Mouse (Mus musculus) lung, embryonic 15.5 days (tissue): Measurements from ENCODE around the gene 1600014C10Rik. TPM values are rescaled to one million over a fixed set of nuclear protein-coding genes. Genes with fewer than 3 reads are reported as not detected.
A peak's percentile ranks its signal among the peaks of the same experiment; 100 is the strongest.

Experiments used
- ATAC-seq: fragments of 200-750 bp; cut with Nextera tagmentation; 2 replicates; pipeline ENCODE4 v1.8.0; 2017; ENCODE audit warnings: moderate number of reproducible peaks, borderline replicate concordance; ENCODE audit not compliant: low FRiP score, low TSS enrichment; ENCODE audit errors: extremely low read depth
- H3K27ac ChIP-seq: fragments of 300-500 bp; sonication (generic); 2 replicates; pipeline ENCODE4 v1.5.1; 2015; ENCODE audit warnings: moderate library complexity, mild to moderate bottlenecking, inconsistent platforms
- H3K27me3 ChIP-seq: fragments of 300-500 bp; sonication (generic); 2 replicates; pipeline ENCODE4 v1.6.1; 2015; ENCODE audit warnings: inconsistent platforms
- H3K36me3 ChIP-seq: fragments of 300-500 bp; sonication (generic); 2 replicates; pipeline ENCODE4 v1.6.1; 2015; ENCODE audit warnings: inconsistent platforms
- H3K4me1 ChIP-seq: fragments of 300-500 bp; sonication (generic); 2 replicates; pipeline ENCODE4 v1.6.1; 2015; ENCODE audit warnings: inconsistent platforms
- H3K4me2 ChIP-seq: fragments of 300-500 bp; sonication (generic); 2 replicates; pipeline ENCODE4 v1.6.1; 2015; ENCODE audit warnings: inconsistent platforms, mild to moderate bottlenecking, moderate library complexity
- H3K4me3 ChIP-seq: fragments of 300-500 bp; sonication (generic); 2 replicates; pipeline ENCODE4 v1.5.1; 2015; ENCODE audit warnings: mild to moderate bottlenecking, inconsistent platforms
- H3K9ac ChIP-seq: fragments of 300-500 bp; sonication (generic); 2 replicates; pipeline ENCODE4 v1.6.1; 2015; ENCODE audit warnings: inconsistent platforms
- H3K9me3 ChIP-seq: fragments of 300-500 bp; sonication (generic); 2 replicates; pipeline ENCODE4 v1.6.1; 2016; ENCODE audit warnings: inconsistent platforms
- WGBS: fragments of 180-500 bp; shearing (Covaris S2); methylation state at CpG from one replicate; pipeline ENCODE4 v1.1.7; 2015; 5-methylcytosine and 5-hydroxymethylcytosine counted together
- polyA plus RNA-seq: library from polyadenylated mRNA; unstranded; fragments of >200 nt; fragmentation: Nextera tagmentation; extraction: Ambion mirVana; gene quantifications from 2 replicates; pipeline ENCODE4 v1.2.1, GENCODE M21; 2015

1600014C10Rik gene
- polyA plus RNA-seq, 1 experiment from 2014 or later: 19.0 TPM

DNA sequence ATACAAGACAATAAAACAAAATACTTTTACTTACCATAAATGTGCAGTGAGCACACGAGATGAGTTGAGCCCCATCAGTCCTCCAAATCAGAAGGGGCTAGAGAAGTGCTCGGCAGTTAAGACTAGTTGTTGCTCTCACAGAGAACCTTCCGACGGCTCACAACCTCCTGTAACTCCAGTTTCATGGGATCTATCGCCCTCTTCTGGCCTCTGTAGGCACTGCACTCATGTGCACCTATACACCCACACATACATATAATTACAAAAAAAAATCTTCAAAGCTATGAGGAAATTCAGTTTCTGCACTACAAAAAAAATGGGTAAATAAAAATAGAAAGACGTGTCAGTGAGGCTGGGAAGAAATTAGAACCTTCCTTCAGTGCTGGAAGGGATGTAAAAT lies 21.3 kb downstream of the 1600014C10Rik start:
- Histone ChIP-seq H3K4me1 (peaks cover 4% of the 10 kb centered on the region; the same call in 1 of the 2 replicates), H3K9me3 (no peaks in the 10 kb centered on the region), H3K9ac (no peak overlapping the region), H3K36me3 (no peaks in the 10 kb centered on the region), H3K4me3 (no peak overlapping the region), H3K27ac (no peak overlapping the region), H3K27me3 (no peaks in the 10 kb centered on the region), H3K4me2 (no peak overlapping the region)
- WGBS: 80% methylated on average over 6 of the region's 6 CpGs
- no peak for ATAC-seq

- no peaks in the 10 kb centered on the region for H3K27me3 ChIP-seq
- H3K4me2 ChIP-seq: no peak overlapping the region
- no peak overlapping the region for H3K27ac ChIP-seq
- no peaks in the 10 kb centered on the region for H3K9me3 ChIP-seq
- no peak overlapping the region for H3K4me3 ChIP-seq
- peaks cover under 1% of the 10 kb centered on the region; the same call in 1 of the 2 replicates for H3K4me1 ChIP-seq
- ATAC-seq: no peak
- H3K36me3 ChIP-seq: no peaks in the 10 kb centered on the region
- H3K9ac ChIP-seq: no peak overlapping the region
- 47% methylated on average over 2 of the region's 2 CpGs for WGBS
Observed at GRCm38 (mm10) chr7:38205801-38206200, 22.8 kb downstream of the 1600014C10Rik start.

DNA sequence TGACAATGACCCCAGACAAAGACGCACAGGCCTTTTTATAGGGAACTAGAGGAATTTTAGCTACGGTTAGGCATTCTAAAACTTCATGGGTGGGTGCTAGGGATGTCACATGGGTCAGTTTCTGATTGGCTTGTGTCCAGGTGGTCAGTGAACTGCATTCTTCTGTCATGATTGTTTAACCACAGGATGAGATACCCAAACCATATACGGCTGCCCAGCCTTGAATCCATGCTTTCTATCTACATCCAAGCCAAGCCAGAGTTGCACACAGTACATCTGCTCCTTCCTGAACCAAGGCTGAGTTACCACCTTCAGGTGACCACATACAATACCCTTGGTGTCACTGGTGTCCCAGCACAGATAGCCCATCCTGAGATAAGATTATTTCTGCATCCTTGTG lies 23.5 kb downstream of the 1600014C10Rik start:
- Histone ChIP-seq H3K9ac (no peak overlapping the region), H3K9me3 (no peaks in the 10 kb centered on the region), H3K27ac (no peak overlapping the region), H3K4me2 (no peak overlapping the region), H3K27me3 (no peaks in the 10 kb centered on the region), H3K36me3 (no peaks in the 10 kb centered on the region), H3K4me1 (no peaks in the 10 kb centered on the region), H3K4me3 (no peak overlapping the region)
- 64% methylated on average over 3 of the region's 3 CpGs for WGBS
- ATAC-seq: no peak

DNA sequence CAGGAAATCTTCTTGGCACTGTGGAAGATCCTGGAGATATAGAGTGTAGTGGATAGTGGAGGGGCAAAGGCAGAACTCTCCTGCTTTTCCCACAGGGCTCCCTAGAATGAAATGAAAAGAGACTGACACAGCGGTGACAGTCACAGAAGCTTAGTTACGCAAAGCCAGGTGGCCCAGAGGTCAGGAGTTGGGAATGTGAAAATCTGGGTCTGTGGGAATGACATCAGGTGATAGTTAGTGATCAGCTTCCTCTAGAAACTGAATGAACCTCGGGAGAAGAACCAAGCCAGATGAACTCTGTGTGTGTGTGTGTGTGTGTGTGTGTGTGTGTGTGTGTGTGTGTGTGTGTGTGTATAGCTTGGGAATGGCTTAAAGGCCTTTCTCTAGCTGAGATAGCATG lies 26.0 kb downstream of the 1600014C10Rik start:
- no peaks in the 10 kb centered on the region for H3K4me1 ChIP-seq
- H3K36me3 ChIP-seq: no peaks in the 10 kb centered on the region
- 51% methylated on average over 3 of the region's 3 CpGs for WGBS
- H3K27ac ChIP-seq: no peak overlapping the region
- no peaks in the 10 kb centered on the region for H3K9me3 ChIP-seq
- ATAC-seq: no peak
- H3K9ac ChIP-seq: no peak overlapping the region
- H3K4me2 ChIP-seq: no peak overlapping the region
- H3K27me3 ChIP-seq: no peaks in the 10 kb centered on the region
- H3K4me3 ChIP-seq: no peak overlapping the region

GRCm38 (mm10) chr7:38209478-38210152 lies 26.6 kb downstream of the 1600014C10Rik start:
- 49% methylated on average over 11 of the region's 11 CpGs for WGBS
- H3K36me3 ChIP-seq: no peaks in the 10 kb centered on the region
- no peaks in the 10 kb centered on the region for H3K27me3 ChIP-seq
- no peaks in the 10 kb centered on the region for H3K4me1 ChIP-seq
- ATAC-seq: no peak
- H3K4me3 ChIP-seq: no peak overlapping the region
- H3K4me2 ChIP-seq: no peak overlapping the region
- H3K9me3 ChIP-seq: no peaks in the 10 kb centered on the region
- H3K9ac ChIP-seq: no peak overlapping the region
- no peak overlapping the region for H3K27ac ChIP-seq

DNA sequence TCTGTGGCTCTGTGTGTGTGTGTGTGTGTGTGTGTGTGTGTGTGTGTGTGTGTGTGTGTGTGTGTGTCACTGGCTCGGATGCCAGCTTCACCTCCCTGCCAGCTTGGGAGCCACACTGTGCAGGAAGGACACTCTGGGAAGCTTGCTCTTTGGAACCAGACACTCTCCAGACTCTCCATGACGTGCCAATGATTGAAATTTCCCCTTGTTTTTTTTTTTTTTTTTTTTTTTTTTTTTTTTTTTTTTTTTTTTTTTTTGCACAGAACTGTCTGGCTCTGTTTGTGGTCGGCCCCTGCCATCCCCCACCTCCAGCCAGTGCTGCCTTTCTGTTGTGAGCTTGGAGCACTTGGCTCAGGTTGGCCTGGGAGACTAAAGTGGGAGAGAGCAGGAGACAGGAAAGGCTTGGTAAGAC lies 29.6 kb downstream of the 1600014C10Rik start:
- Histone ChIP-seq H3K4me3 (no peak overlapping the region), H3K4me2 (no peak overlapping the region), H3K27me3 (no peaks in the 10 kb centered on the region), H3K27ac (no peak overlapping the region), H3K9me3 (no peaks in the 10 kb centered on the region), H3K36me3 (no peaks in the 10 kb centered on the region), H3K9ac (no peak overlapping the region), H3K4me1 (no peaks in the 10 kb centered on the region)
- no peak for ATAC-seq
- WGBS: 5% methylated on average over 3 of the region's 3 CpGs

DNA sequence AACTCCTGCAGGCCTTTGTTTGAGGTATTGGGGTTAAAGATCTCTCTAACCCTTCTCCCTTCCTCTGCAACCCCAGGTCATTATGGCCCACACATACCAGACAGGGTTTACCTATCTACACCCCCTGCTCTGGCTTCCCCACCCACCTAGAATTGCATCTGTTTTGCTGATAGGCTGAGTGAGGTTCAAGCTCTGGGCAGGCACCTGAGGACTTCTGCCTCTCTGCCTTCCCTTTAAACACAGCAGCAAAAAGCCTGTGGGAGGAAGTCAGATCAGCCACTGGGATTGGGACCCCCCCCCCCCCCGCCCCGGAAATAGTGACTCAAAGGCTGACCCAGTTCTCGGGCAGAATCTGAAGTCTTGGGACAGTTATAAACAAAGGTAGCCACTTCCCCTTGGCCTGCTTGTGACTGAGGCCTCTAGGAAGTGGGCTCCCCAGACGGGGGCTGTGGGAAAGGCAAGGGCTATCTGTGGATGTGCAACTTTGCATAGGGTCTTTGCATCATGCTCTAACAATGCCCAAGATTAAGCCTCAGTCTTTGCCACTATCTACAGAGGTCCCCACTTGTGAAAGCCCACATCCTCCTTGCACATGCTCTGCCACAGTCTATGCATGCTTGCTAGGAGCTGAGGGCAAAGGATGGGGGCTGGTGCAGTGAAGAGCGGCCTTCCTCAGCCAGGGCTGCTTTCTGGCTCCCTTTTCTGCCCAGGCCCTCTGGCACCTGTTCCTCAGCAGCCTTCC lies 31.6 kb downstream of the 1600014C10Rik start:
- 46% methylated on average over 5 of the region's 5 CpGs for WGBS
- no peaks in the 10 kb centered on the region for H3K36me3 ChIP-seq
- no peak overlapping the region for H3K4me2 ChIP-seq
- no peaks in the 10 kb centered on the region for H3K4me1 ChIP-seq
- H3K9me3 ChIP-seq: no peaks in the 10 kb centered on the region
- no peak overlapping the region for H3K4me3 ChIP-seq
- ATAC-seq: no peak
- H3K9ac ChIP-seq: no peak overlapping the region
- H3K27ac ChIP-seq: no peak overlapping the region
- H3K27me3 ChIP-seq: no peaks in the 10 kb centered on the region

GRCm38 (mm10) chr7:38215281-38215680 lies 32.3 kb downstream of the 1600014C10Rik start:
- H3K9ac ChIP-seq: no peak overlapping the region
- H3K36me3 ChIP-seq: peaks cover 1% of the 10 kb centered on the region; the same call in 1 of the 2 replicates
- H3K27ac ChIP-seq: no peak overlapping the region
- no peaks in the 10 kb centered on the region for H3K9me3 ChIP-seq
- no peak overlapping the region for H3K4me2 ChIP-seq
- 64% methylated on average over 7 of the region's 7 CpGs for WGBS
- H3K27me3 ChIP-seq: no peaks in the 10 kb centered on the region
- no peaks in the 10 kb centered on the region for H3K4me1 ChIP-seq
- ATAC-seq: no peak
- no peak overlapping the region for H3K4me3 ChIP-seq

DNA sequence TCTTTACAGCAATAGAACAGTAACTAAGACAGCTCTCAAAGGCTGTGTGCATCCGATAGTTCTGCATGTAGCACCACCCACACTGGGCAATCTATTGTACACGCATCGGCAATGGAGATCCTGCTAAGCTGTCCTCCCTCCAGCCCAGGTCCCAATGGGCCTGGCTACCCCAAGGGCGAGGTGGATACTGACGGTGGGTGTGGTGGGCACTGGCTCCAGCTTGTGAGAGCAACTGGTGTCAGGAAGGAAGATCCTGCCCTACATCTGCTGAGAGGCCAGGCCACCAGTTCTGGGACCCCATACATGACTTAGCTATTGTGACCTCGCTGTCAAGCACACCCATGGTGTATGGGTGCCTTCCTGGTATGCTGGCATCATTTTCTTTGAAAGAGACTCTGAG lies 32.7 kb downstream of the 1600014C10Rik start:
- peaks cover 6% of the 10 kb centered on the region; the same call in 1 of the 2 replicates for H3K36me3 ChIP-seq
- 90% methylated on average over 6 of the region's 6 CpGs for WGBS
- no peak overlapping the region for H3K9ac ChIP-seq
- no peak overlapping the region for H3K4me3 ChIP-seq
- H3K9me3 ChIP-seq: no peaks in the 10 kb centered on the region
- no peak overlapping the region for H3K27ac ChIP-seq
- H3K4me2 ChIP-seq: no peak overlapping the region
- ATAC-seq: no peak
- H3K27me3 ChIP-seq: no peaks in the 10 kb centered on the region
- no peaks in the 10 kb centered on the region for H3K4me1 ChIP-seq

- H3K27me3 ChIP-seq: no peaks in the 10 kb centered on the region
- H3K4me1 ChIP-seq: no peaks in the 10 kb centered on the region
- H3K9ac ChIP-seq: no peak overlapping the region
- peak; percentile 81 for ATAC-seq
- H3K27ac ChIP-seq: peak overlapping the region; percentile 32; the same call in 1 of the 2 replicates
- 55% methylated on average over 5 of the region's 5 CpGs for WGBS
- no peak overlapping the region for H3K4me3 ChIP-seq
- H3K36me3 ChIP-seq: peaks cover 15% of the 10 kb centered on the region; the same call in 1 of the 2 replicates
- H3K9me3 ChIP-seq: no peaks in the 10 kb centered on the region
- no peak overlapping the region for H3K4me2 ChIP-seq
Observed at GRCm38 (mm10) chr7:38217417-38218171, 34.6 kb downstream of the 1600014C10Rik start.

DNA sequence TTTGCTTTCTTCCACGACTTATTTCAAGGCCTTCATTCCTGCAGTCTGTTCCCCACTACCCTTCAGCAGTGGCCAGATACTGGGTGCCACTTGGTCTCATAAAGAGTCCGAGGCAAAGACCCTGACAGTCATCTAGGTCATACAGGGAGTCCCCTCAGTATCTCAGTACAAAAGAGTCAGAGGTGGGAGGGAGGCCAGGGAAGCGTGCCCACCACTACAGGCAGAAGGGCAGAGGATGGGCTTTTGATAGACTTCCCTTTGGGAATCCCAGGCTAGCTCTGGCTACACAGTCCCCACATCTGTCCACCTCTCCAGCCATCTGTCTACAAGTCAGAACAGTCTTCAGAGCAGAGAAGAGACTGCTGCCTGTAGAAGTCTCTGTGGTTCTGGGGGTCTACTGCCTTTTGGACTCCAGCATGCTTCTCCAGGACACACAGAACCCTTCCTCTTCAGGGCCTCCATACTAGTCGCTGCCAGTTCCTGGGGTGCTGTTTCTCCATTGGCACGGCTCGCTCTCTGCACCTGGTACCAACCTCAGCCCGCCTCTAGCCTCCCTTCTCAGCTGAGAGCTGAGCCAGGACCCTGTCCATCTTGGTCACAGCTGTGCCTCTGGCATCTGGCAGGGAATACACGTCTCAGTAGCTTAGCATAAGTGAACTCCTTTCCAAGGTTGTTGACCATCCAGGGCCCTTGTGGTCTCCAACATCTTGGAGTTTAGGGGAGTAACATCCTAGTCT lies 35.8 kb downstream of the 1600014C10Rik start:
- Histone ChIP-seq H3K9me3 (no peaks in the 10 kb centered on the region), H3K27me3 (no peaks in the 10 kb centered on the region), H3K4me3 (no peak overlapping the region), H3K27ac (no peak overlapping the region), H3K9ac (no peak overlapping the region), H3K4me2 (no peak overlapping the region), H3K36me3 (peaks cover 15% of the 10 kb centered on the region; the same call in 1 of the 2 replicates), H3K4me1 (no peaks in the 10 kb centered on the region)
- 75% methylated on average over 8 of the region's 8 CpGs for WGBS
- no peak for ATAC-seq
